Mouse (Mus musculus) cerebellum, adult 11-12 months (tissue): ENCODE measurements at regions not wholly inside any gene's neighbourhood (a gene's known extent, or its start where the extent isn't known, plus 50 kb on each side); places are given as distances from the start of the nearest gene placed in this dataset.

Experiments
- DNase-seq: peaks from one replicate; pipeline ENCODE4 v3.0.0; 2022

DNA sequence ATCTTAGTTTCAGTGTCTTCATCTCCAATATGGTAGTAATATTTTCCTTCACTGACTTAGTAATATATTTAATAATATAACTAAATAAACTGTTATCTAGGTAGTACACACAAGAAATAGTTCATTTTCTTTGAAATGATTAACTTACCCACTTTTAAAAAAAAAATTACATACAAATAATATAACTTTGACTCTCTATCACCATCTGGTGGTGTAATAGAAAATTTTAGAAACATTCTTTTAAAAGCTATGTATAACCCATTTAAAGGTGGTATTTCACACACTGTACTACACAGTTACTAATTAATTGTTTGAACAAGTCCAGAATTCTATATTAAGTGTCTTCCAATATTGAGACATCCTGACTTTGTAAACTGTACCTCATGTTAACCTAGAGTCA lies 53.9 kb upstream of the Olfr266 start:
- DNase-seq, result no peak

DNA sequence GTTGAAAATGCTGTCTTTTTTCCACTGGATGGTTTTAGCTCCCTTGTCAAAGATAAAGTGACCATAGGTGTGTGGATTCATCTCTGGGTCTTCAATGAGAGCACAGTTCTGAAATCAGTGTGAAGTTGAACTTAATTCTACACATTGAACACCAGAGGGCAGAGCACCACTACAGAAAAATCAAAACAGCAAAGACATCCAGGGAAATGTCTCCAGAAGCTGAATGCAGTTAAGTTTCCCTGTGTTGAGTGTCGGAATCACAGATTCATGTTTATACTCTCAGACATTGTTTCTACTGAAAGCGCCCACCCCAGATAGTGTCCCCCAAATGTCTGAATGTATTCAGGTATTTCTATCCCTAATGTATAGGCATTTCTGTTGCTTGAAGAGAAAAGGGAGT lies 77.1 kb upstream of the Olfr266 start:
- DNase-seq, result peak; percentile 6

DNA sequence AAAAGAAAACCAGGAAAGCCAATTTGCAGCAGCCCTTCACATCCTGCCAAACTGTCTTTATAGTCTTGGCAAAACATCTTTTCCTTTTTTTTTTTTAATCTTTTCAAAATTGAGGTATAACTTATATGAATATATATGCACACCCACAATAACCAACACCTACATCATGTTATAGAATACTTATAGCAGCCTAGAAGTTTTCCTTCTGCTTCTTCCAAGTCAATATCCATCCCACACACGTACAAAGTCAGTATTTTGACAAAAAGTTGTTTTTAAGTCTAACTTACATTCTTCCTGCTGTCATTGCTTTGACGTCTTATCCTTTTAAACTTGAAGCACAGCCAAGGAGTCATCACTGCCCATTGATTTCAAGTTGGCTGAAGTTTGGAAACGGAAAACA lies 80.6 kb upstream of the Olfr266 start:
- no peak for DNase-seq

DNA sequence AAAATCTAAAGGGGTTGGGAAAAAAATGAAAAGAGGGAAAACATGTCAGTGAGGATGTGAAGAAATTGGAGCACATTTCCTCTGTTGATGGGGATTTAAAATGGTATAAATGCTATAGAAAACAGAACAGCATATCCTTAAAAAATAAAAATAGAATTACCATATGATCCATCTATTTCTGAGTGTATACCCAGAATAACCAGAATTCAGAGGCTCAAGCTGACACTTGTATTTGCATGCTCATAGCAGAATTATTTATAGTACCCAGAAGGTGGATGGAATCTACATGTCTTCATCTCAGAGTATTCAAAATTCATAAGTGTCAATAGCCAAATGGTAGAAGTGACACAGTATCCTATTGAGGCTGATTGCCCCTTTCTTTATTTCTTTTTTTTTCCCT lies 99.9 kb upstream of the Kcna3 start:
- no peak for DNase-seq

DNA sequence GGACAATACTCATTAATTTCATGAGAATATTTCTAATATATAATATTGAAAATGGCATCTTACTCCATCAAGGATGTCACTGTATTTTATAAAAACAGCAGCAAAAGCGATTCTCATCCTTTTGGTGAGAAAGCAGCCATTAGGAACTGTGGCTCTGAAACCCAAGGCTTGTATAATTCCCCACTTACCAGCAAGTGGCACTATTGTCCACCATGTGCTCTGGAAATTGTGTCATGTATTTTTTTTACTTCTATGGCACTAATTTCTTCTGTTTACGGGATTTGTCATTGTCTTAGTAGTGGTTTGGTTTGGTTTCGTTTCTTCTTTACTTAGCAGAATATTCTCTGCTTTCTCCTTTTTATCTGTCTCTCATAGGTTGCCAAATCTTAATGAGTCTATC lies 95.9 kb upstream of the Kcna3 start:
- DNase-seq, result no peak

DNA sequence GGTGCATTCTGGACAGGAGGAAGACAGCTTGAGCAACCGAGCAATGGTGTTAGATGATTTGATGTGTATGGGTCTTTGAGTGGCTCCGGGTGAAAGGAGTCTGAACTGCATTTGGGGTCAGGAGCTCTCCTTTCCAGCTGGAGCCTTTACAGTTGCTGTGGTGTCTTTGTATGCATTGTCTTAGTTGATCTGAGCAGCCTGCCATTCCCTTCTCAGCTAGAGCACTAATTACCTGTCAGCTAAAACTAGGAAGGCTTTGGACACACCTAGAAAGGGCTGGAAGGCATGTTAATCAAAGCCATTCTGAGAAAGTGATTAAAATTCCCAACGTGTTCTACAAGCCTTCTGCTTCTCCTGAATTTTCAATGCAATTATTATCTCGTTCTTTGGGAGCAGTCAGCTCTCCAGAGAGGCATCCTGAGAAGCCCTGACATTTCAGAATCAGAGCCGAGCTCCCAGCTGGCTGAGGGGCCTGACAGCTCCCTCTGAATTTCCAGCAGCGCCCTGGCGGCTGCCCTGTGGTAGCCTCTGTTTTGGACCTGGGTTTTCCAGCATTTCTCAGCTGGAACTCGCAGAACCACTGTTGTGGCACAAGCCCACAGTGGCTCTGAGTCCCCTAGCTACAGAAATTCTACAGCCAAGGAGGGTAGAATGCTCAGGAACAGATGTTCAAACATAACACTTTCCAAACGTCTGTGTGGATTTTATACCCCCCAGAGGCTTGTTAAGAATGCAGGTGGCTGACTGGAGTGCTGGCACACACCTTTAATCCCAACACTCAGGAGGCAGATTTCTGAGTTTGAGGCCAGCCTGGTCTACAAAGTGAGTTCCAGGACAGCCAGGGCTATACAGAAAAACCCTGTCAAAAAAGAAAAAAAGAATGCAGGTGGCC lies 80.2 kb upstream of the Kcna3 start:
- DNase-seq, result no peak

DNA sequence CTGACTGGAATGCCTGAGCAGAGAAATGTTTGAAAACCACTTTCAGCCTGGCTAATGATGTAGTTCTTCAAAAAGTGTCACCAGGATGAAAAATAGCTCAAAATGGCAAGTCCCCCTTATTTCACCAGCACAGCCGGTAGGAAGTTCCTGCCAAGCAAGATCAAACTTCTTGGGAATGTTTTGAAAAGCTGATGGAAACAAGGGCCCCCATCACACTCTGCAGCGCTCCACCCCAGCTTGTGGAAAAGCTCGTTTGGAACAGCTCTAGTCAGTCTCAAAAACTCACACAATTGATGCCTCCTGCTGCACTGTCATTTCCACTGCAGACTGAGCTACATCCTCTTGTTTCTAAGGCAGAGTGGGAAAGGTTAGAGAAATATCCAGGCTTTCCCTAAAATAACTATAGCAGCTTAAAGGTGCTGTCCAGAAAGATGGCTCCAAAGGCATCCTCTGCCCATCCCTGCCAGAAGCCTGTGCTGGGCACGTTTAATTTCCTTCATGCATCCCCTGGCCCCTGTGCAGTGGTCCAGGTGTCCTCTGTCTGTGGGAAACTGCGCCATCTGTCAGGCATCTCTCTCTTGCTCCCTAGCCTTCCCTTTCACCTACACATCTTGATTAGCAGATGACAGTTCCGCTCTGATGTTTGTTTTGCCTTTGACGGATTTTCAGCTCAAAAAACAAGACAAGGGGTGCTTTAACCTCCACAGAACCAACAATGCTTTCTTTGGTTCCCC lies 78.6 kb upstream of the Kcna3 start:
- DNase-seq, result no peak

DNA sequence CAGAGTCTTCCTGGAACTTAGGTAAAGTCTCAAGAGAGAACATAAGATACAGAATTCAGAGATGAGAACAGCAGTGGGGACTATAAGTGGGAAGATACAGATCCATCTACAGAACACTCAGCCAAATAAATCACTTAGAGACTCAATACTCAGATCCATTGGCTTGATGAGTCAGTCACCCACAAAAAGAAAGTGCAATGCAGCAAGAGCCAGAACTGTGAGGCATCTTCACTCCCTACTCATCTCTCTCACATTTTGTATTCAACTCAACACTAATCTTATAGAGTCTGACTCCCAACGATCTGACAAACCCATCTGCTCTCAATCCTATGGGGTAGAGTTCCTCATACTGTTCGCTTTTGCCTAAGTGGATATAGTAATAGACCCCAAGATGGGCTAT lies 77.8 kb upstream of the Kcna3 start:
- no peak for DNase-seq

DNA sequence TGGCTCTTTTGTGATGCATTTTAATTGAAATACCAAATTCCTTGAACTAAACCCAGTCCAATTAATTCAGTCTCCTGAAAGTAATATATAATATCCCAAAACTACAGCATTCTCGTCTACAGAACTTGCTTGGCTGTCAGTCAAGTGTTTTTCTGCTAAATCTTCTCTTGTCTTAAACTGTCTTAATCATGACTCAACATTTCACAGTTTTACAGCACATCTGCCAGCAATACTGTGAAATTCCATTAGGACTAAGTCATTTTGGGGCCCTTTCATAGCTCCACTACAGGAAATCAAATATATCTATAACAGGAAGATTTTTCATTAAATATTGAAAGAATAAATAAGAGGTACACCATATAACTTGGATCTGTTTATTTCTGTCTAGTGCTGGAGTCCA lies 75.4 kb upstream of the Kcna3 start:
- DNase-seq, result no peak

DNA sequence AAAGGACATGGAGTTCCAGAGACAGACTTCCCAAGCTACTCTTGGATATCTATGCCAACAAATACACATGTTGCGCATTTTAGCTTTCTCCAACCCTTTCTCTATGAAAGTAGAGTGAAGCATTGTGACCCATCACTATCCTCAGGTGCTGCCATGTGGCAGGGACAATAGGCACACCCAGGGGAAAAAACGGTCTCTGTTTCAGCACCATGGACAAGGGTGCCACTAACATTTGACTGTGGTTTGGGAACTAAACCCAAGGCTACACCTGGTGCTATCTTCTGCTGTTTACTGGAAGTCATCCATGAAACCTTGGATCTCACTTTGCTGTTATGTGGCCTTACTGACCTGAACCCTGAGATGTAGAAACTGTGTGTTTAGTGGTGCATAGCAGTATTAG lies 73.5 kb upstream of the Kcna3 start:
- no peak for DNase-seq

DNA sequence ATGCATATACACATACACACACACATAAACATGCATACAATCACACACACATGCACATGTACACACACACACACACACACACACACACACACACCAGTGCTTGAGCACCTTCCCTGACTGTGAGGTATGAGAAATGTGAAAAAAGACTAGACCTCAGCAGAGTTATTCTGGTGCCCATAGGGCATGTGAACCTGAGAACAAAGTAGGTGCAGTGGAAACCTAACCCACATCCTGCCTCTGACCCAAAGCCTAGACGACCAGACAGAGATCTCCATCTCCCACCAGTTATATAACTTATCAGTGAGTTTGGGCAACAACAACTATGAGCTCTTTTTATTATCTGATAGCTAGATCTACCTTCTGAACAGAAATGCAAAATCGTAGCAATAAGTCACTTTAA lies 69.8 kb upstream of the Kcna3 start:
- no peak for DNase-seq

DNA sequence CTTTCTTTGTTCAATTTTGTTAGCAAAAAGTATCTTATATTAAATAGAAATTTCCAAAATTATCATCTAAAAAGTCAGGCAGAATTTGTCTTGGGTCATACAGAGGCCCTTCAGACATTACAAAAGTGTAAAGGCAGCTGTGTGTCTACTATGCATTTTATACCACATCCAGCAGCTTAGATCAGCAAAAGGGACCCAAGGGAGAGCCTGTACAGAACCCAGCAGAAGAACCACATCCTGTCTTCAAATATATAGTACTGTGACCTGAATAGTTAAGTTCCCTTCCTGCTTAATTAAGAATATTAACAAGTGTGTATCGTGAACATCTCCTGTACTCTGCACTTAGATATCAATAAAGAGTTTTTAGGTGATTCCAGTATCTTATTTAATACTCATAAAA lies 68.5 kb upstream of the Kcna3 start:
- no peak for DNase-seq

DNA sequence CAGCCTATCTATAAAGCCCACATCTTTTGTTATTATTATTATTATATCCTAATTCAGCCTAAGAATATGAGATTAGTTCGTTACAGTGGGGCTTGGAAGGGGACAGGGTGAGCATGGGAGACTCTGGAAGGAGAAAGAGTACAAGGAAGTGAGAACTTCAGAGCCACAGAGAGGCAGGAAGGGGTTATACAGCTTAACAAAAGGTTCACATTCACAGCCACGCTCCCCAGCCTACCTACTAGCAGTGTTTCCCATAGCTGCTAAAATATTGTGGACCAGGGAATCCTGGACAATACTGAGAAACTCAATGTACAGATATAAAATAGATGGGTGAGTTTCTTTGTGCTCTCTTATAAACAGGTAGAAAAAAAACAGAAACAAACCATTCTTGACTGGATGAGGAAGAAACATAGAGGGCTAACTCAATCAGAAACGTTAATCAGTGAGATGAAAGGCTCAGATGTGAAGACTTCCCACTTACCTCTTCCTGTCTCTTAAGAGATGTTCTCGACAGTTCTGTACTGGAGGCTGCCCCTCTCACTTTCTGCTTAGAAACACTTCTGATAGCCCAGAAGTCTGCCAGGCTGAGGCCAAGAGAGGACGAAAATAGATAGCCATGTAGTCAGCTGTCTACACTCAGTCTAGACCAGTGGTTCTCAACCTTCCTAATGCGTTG lies 61.7 kb upstream of the Kcna3 start:
- DNase-seq, result no peak

DNA sequence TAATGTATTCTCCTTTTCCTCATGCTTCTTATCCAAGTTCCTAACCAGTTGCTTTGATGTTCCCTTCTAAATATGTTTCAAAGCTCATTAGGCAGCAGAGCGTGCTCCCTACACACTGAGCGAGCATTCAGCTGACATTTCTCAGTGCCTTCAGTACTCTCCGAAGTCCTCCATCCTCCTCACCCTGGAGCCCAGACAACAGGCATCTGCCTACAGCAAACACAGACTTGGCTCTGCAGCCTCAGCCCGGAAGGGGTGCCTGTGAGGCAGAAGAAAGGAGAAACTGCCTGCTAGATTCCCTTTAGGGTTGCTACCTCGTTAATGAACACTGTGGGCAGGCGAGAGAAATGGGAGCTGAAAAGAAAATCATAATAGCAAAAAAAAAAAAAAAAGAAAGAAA lies 57.2 kb upstream of the Kcna3 start:
- no peak for DNase-seq

DNA sequence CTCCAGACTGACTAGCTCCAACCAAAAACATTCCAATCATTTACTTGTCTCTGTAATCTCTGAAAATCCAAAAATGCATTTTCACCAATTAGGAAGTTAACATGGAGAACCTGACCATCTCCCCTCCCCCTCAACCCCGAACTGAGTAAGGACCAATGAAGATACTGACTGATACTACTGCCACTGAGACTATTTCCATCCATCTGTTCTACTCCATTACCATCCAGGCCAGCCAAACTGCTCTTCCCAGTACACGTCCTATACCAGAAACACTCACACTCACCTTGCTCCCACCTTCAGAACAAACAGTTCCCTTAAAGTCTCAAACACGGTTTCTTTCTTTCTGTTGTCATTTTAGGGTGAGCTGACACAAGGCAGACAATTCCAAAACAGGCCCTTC lies 55.1 kb upstream of the Kcna3 start:
- DNase-seq, result no peak

DNA sequence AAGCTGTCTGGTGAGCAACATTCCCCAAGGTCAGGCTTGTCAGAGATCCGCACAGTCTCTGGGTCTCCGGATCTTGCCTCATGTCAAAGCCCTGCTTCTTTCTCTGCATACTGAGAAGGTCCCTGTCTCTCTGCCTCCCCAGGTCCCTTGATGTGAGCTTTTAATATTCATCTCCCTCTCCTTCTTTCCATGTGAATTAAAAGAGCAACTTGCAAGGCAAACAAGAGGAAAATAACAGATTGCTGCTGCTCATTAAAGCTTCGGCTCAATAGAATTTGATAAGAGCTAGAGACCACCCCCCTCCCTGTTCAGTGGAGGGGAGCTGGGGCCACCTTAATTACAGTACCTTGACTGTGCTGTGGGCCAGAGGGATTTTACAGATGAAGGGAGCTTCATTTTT lies 54.6 kb upstream of the Kcna3 start:
- no peak for DNase-seq

DNA sequence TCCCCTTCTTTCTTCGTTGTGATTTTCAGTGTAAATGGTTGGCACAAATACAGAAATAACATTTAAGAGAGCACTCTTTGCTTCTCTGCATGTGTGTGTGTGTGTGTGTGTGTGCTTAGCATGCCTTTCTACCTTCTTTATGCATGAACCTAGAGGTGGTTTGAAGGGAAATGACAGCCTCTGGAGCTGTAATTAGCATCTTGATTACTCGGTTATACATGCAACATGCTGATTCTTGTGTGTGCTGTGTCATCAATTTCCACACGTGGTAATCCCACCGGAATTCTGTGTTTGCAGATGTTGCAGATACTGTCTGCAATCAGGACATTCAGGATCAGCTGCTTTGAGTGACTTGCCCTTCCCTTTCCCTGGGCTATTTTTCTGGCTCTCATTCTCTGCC lies 51.7 kb upstream of the Kcna3 start:
- DNase-seq, result no peak
